Mouse (Mus musculus) heart, embryonic 13.5 days (tissue): ENCODE measurements at regions not wholly inside any gene's neighbourhood (a gene's known extent, or its start where the extent isn't known, plus 50 kb on each side); places are given as distances from the start of the nearest gene placed in this dataset.
A peak's percentile ranks its signal among the peaks of the same experiment; 100 is the strongest.

Source experiments
- ATAC-seq: fragments of 200-750 bp; cut with Nextera tagmentation; 2 replicates; pipeline ENCODE4 v1.8.0; 2017; ENCODE audit warnings: moderate TSS enrichment; ENCODE audit not compliant: insufficient number of reproducible peaks, low FRiP score, low TSS enrichment; ENCODE audit errors: extremely low read depth
- H3K27ac ChIP-seq: fragments of 300-500 bp; sonication (generic); replicated peaks from 2 replicates; pipeline ENCODE4 v1.5.1; 2015; ENCODE audit warnings: moderate library complexity, mild to moderate bottlenecking, inconsistent platforms
- H3K27me3 ChIP-seq: fragments of 300-500 bp; sonication (generic); replicated peaks from 2 replicates; pipeline ENCODE4 v1.6.1; 2015; ENCODE audit warnings: mild to moderate bottlenecking, inconsistent platforms
- H3K36me3 ChIP-seq: fragments of 300-500 bp; sonication (generic); 2 replicates; pipeline ENCODE4 v1.6.1; 2015; ENCODE audit warnings: mild to moderate bottlenecking, inconsistent platforms
- H3K4me1 ChIP-seq: fragments of 300-500 bp; sonication (generic); 2 replicates; pipeline ENCODE4 v1.6.1; 2015; ENCODE audit warnings: inconsistent platforms
- H3K4me2 ChIP-seq: fragments of 300-500 bp; sonication (generic); 2 replicates; pipeline ENCODE4 v1.6.1; 2015; ENCODE audit warnings: inconsistent platforms, mild to moderate bottlenecking, moderate library complexity
- H3K4me3 ChIP-seq: fragments of 300-500 bp; sonication (generic); 2 replicates; pipeline ENCODE4 v1.5.1; 2015; ENCODE audit warnings: moderate library complexity, mild to moderate bottlenecking, inconsistent platforms
- H3K9ac ChIP-seq: fragments of 300-500 bp; sonication (generic); 2 replicates; pipeline ENCODE4 v1.6.1; 2015; ENCODE audit warnings: inconsistent platforms, mild to moderate bottlenecking, moderate library complexity
- H3K9me3 ChIP-seq: fragments of 300-500 bp; sonication (generic); 2 replicates; pipeline ENCODE4 v1.6.1; 2016; ENCODE audit warnings: inconsistent platforms
- WGBS: fragments of 180-500 bp; shearing (Covaris S2); methylation state at CpG from one replicate; pipeline ENCODE4 v1.1.7; 2015; ENCODE audit warnings: mixed read lengths; 5-methylcytosine and 5-hydroxymethylcytosine counted together

DNA sequence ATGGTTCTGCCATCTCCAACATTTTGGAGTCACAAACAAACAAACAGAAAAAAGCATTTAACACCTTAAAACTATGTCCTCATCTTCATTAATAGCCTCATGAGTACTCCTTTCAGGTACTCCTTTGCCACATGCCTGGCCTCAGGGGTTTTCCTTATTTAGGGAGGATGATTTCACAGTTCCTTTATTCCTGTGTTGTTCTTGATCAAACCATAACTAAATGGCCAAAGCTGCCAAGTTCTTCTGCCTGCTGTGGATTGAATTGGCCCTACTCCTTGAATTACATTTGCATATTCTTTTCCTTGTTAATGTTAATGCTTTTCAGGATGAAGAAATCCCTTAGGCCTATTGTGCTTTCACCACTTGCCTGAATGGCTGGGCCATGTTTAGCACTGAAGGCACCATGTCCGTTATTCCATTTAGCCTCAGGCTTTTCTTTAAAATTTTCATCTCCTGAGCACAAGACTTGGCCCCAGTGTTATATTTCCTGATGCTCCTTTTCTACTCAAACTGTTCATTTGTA, 1787.4 kb downstream of the Hace1 start:
- whole genome bisulfite sequencing, result 74% methylated on average over 1 of the region's 1 CpGs
- no peak overlapping the region for H3K4me2 ChIP-seq
- no peaks in the 10 kb centered on the region for H3K9me3 ChIP-seq
- no peaks in the 10 kb centered on the region for H3K36me3 ChIP-seq
- no peak overlapping the region for H3K9ac ChIP-seq
- H3K4me1 ChIP-seq, result no peaks in the 10 kb centered on the region
- no peak overlapping the region for H3K27ac ChIP-seq
- no peaks in the 10 kb centered on the region for H3K27me3 ChIP-seq
- H3K4me3 ChIP-seq, result no peak overlapping the region
- ATAC-seq, result no peak

DNA sequence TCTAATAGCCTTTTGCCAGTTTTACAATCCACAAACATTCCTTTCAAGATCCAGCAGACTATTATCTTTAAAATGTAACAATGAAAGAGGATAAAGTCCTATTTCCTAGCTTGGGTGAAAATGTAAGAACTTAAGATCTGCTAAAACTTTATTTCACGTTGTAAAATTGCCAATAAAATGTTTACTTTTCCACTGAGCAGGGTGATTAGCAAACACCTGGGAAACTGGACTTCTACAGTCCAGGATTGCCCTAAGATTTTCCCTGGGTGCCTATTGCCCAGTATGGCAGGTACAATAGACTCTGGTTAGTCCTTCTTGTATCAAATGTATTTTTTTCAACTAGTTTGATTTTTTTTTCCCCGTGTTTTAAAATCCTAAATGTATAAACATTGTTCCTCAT, 1789.2 kb downstream of the Hace1 start:
- Histone ChIP-seq H3K9me3 (0 out of 2 replicates have a peak, but pooled peaks cover 2% of the 10 kb centered on the region), H3K36me3 (no peaks in the 10 kb centered on the region), H3K27ac (no peak overlapping the region), H3K4me1 (no peaks in the 10 kb centered on the region), H3K4me2 (no peak overlapping the region), H3K9ac (no peak overlapping the region), H3K4me3 (no peak overlapping the region), H3K27me3 (no peaks in the 10 kb centered on the region)
- 35% methylated on average over 2 of the region's 2 CpGs for WGBS
- ATAC-seq, result no peak

DNA sequence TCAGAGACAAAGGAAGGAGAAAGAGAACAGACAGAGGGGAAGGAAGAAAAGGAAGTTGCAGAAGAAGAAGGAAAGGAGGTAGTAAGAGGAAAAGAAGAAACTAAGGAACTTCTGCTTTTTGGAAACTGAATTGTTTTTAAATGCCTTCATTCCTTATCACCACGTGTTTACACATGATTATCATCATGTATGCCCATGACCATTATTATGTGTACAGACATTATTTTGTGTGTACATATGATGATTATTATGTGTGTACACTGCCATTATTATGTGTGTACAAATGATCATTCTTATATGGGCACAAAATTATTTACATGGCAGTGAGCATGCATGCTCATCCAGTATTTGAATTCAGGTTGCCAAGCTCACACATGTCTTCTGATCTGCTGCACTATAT, 1825.9 kb downstream of the Hace1 start:
- no peaks in the 10 kb centered on the region for H3K9me3 ChIP-seq
- no peak overlapping the region for H3K4me2 ChIP-seq
- H3K36me3 ChIP-seq, result no peaks in the 10 kb centered on the region
- 43% methylated on average over 1 of the region's 1 CpGs for WGBS
- H3K4me3 ChIP-seq, result no peak overlapping the region
- ATAC-seq, result no peak
- no peaks in the 10 kb centered on the region for H3K27me3 ChIP-seq
- no peak overlapping the region for H3K27ac ChIP-seq
- H3K9ac ChIP-seq, result no peak overlapping the region
- no peaks in the 10 kb centered on the region for H3K4me1 ChIP-seq

DNA sequence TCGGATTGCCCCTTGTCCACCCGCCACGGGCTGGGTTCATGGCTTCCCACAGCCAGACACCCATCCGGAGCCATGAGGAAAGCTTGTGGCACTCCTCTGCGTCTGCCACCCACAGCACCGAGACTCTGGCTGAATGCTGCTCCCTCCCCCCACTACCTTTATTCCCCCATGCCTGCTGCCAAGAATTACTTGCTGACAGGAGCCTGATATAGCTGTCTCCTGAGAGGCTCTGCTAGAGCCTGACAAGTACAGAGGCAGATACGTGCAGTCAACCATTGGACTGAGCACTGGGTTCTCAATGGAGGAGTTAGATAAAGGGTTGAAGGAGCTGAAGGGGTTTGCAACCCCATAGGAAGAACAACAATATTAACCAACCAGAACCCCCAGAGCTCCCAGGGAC, 1848.9 kb downstream of the Hace1 start:
- Histone ChIP-seq H3K9ac (no peak overlapping the region), H3K4me2 (peak overlapping the region; percentile 24; the same call in 1 of the 2 replicates), H3K27ac (peak overlapping the region; percentile 36; the same call in 1 of the 2 replicates), H3K27me3 (no peaks in the 10 kb centered on the region), H3K9me3 (no peaks in the 10 kb centered on the region), H3K36me3 (no peaks in the 10 kb centered on the region), H3K4me3 (no peak overlapping the region), H3K4me1 (peaks cover 10% of the 10 kb centered on the region; the same call in 1 of the 2 replicates)
- ATAC-seq, result no peak; the same call in none of the 2 replicates
- 18% methylated on average over 7 of the region's 7 CpGs for WGBS
